Mouse (Mus musculus) bone marrow, adult 2 months (tissue): Measurements from ENCODE around the gene Tbccd1.

Source experiments
- CTCF ChIP-seq: fragments of 200-500 bp; IDR thresholded peaks from 2 replicates; pipeline ENCODE4 v1.5.1; 2011; ENCODE audit warnings: low read length, control low read depth; ENCODE audit not compliant: control insufficient read depth, insufficient read depth
- POLR2A ChIP-seq: fragments of 200-500 bp; IDR thresholded peaks from 2 replicates; pipeline ENCODE4 v1.6.1; 2011; ENCODE audit warnings: low read depth, mild to moderate bottlenecking, control low read depth, low read length, borderline replicate concordance; ENCODE audit not compliant: control insufficient read depth

DNA sequence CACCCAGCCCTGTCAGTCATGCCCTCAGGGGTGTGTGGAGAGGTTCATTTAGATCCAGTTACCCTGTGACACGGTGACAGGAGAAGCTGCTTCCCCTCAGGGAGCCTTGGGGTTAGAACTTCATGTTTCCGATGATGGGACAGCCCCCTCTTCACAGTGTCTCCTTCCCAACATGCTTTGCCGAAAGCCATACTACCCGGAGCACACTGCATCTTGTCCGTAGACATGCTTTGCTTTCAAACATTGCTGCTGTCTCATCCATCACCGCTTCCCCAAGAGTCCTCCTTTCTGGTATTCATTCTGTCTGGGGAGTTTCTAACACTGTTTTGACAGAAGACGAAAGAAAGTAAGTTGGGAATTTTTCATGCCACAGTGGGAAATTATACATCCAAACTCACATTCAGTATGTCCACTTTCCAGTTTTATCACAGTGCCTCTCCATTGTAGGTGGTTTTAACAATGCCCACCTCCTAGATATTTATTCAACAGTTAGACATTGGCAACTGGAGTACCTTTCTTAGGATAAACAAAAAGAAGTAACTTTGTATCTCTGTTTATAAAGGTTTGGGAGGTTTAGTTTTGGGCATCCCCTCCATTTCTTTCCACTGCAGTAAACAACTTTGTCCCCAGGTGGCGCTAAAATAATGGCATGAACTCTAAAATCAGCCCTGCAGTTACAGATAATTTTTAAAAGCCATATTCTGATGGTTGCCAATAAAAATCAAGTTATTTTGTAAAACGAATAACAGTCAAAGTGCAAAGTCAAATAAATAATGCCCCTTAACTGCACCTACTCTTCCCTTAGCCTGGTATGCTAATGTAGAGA is 19.0 kb upstream of the Tbccd1 start:
- TF ChIP-seq POLR2A: no peak
- TF ChIP-seq CTCF: no peak
